Mouse (Mus musculus) hindbrain, embryonic 11.5 days (tissue): ENCODE results near the gene Ergic1. TPM values are rescaled to one million over a fixed set of nuclear protein-coding genes. Genes with fewer than 3 reads are reported as not detected.

Source experiments
- ATAC-seq: fragments of 200-750 bp; cut with Nextera tagmentation; 2 replicates; pipeline ENCODE4 v1.8.0; 2017; ENCODE audit warnings: mild to moderate bottlenecking, moderate TSS enrichment, moderate library complexity; ENCODE audit not compliant: low FRiP score
- DNase-seq: peaks from one replicate; pipeline ENCODE4 v3.0.0-alpha.2; 2015; ENCODE audit warnings: low spot score
- H3K27ac ChIP-seq: fragments of 300-500 bp; sonication (generic); 2 replicates; pipeline ENCODE4 v1.5.1; 2014; ENCODE audit warnings: mild to moderate bottlenecking, low read depth, low read length
- H3K27me3 ChIP-seq: fragments of 300-500 bp; sonication (generic); 2 replicates; pipeline ENCODE4 v1.6.1; 2014; ENCODE audit warnings: mild to moderate bottlenecking, low read length, moderate library complexity, mixed read lengths; ENCODE audit not compliant: control insufficient read depth, insufficient read depth
- H3K36me3 ChIP-seq: fragments of 300-500 bp; sonication (generic); 2 replicates; pipeline ENCODE4 v1.6.1; 2014; ENCODE audit warnings: mild to moderate bottlenecking, low read length, moderate library complexity, mixed read lengths; ENCODE audit not compliant: control insufficient read depth, insufficient read depth
- H3K4me1 ChIP-seq: fragments of 300-500 bp; sonication (generic); replicated peaks from 2 replicates; pipeline ENCODE4 v1.6.1; 2014; ENCODE audit warnings: low read length, mixed read lengths; ENCODE audit not compliant: control insufficient read depth, insufficient read depth
- H3K4me2 ChIP-seq: fragments of 300-500 bp; sonication (generic); replicated peaks from 2 replicates; pipeline ENCODE4 v1.6.1; 2014; ENCODE audit warnings: mild to moderate bottlenecking, low read depth, low read length
- H3K4me3 ChIP-seq: fragments of 300-500 bp; sonication (generic); 2 replicates; pipeline ENCODE4 v1.5.1; 2014; ENCODE audit warnings: low read depth, low read length
- H3K9ac ChIP-seq: fragments of 300-500 bp; sonication (generic); 2 replicates; pipeline ENCODE4 v1.6.1; 2014; ENCODE audit warnings: low read depth, low read length
- H3K9me3 ChIP-seq: fragments of 300-500 bp; sonication (generic); 2 replicates; pipeline ENCODE4 v1.6.1; 2016; ENCODE audit warnings: low read length; ENCODE audit not compliant: control insufficient read depth
- WGBS: fragments of 180-500 bp; shearing (Covaris S2); extraction: QIAGEN DNeasy Blood & Tissue Kit; methylation state at CpG from one replicate; pipeline ENCODE4 v1.1.7; 2014; 5-methylcytosine and 5-hydroxymethylcytosine counted together
- polyA plus RNA-seq: library from polyadenylated mRNA; unstranded; fragments of >200 nt; fragmentation: Nextera tagmentation; extraction: Ambion mirVana; gene quantifications from 2 replicates; pipeline ENCODE4 v1.2.1, GENCODE M21; 2014

Gene Ergic1
- polyA plus RNA-seq, 1 experiment from 2014 or later: 119 TPM

DNA sequence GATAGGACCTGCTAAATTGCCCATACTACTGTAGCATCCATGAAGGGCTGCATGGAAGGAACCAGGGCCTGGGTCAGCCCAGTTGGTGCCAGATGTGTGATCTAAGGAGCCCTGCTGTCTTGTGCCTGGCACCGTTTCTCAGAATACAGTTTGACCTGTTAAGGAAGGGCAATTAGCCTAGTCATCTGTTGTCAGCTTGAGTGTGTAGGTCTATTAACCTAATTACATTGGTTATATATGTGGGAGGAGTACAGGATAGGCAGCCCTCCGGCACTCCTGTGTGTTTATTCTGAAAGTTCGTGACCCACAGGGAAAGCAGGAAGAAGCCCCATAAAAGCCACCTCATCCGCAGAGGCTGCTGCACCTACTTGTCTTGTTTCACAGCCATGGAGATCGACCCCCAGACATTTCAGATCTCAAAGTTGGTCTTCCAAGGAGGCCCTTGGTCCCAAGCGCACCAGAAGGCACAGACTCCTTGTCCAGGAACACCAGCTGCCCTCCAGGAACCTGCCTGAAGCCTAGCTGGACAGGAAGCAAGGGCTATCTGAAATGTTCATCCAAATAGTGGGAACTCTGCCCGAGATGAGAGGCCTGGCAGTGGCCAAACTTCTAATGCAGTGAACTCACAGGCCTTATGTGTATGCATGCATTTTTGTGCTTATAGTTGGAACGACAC is 6.0 kb downstream of the Ergic1 start:
- peaks cover 6% of the 10 kb centered on the region for H3K4me1 ChIP-seq
- H3K4me2 ChIP-seq: no peak overlapping the region
- no peak for DNase-seq
- H3K9me3 ChIP-seq: no peaks in the 10 kb centered on the region
- H3K9ac ChIP-seq: no peak overlapping the region
- ATAC-seq: no peak
- 85% methylated on average over 8 of the region's 8 CpGs for WGBS
- H3K27ac ChIP-seq: no peak overlapping the region
- no peaks in the 10 kb centered on the region for H3K27me3 ChIP-seq
- H3K36me3 ChIP-seq: peaks cover 8% of the 10 kb centered on the region
- H3K4me3 ChIP-seq: no peak overlapping the region

DNA sequence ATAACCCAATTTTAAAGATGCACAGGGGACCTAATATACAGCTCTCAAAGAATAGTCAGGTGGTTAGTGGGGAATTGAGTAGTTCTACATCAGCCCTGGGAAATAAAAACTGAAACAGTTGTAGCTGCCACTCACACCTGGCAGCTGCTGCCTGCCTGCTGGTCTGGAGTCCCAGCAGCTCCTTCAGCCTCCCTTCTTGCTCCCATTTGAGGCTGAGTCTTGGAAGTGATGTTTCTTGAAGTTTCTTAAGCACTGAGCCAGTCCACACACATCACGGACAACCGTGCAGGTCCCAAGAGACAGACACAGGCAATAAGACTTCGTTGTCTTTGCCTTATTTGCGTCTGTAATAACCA is 6.5 kb downstream of the Ergic1 start:
- no peak for ATAC-seq
- Histone ChIP-seq H3K36me3 (peaks cover 8% of the 10 kb centered on the region), H3K9ac (no peak overlapping the region), H3K27me3 (no peaks in the 10 kb centered on the region), H3K4me1 (peaks cover 2% of the 10 kb centered on the region), H3K4me2 (no peak overlapping the region), H3K9me3 (no peaks in the 10 kb centered on the region), H3K4me3 (no peak overlapping the region), H3K27ac (no peak overlapping the region)
- DNase-seq: no peak
- 95% methylated on average over 4 of the region's 4 CpGs for WGBS

DNA sequence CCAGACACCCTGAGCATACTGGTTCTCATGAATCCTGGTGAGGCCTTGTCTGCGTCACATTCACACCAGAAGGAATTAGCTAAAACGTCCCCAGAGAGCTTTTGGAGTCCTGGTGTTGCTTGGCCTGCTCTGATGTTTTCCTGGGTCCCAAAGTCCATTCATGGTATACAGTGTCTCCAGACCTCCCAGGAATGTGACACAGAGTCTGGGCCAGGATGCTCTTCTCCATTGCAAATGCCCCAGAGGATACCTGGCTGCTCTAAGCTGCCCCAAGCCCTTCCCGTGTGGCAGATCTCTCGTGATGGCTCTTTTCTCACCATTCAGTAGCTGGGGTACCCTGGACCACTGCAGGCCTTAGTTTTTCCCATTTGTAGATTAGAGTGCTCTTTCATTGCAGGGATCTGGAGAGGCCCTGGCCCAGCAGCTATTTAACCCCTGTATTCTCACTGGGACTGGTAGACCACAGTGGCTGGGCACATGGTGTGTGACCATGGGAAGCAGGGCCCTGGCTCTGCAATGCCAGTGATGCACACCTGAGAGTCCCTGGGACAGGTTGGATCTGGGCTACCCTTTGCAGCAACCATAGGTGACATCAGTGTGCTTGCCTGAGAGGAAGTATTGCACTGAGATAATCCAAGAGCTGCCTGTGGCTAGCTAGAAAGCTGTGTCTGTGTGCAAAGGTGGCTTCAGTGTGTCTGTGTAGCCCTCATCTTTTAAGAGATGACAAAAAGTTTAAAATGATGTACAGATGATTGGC is 8.5 kb downstream of the Ergic1 start:
- no peak overlapping the region for H3K4me2 ChIP-seq
- no peaks in the 10 kb centered on the region for H3K9me3 ChIP-seq
- H3K4me1 ChIP-seq: peaks cover 2% of the 10 kb centered on the region; the same call in 1 of the 2 replicates
- ATAC-seq: no peak
- H3K9ac ChIP-seq: no peak overlapping the region
- no peak for DNase-seq
- no peak overlapping the region for H3K27ac ChIP-seq
- no peaks in the 10 kb centered on the region for H3K27me3 ChIP-seq
- 88% methylated on average over 4 of the region's 4 CpGs for WGBS
- H3K4me3 ChIP-seq: no peak overlapping the region
- H3K36me3 ChIP-seq: peaks cover 8% of the 10 kb centered on the region

DNA sequence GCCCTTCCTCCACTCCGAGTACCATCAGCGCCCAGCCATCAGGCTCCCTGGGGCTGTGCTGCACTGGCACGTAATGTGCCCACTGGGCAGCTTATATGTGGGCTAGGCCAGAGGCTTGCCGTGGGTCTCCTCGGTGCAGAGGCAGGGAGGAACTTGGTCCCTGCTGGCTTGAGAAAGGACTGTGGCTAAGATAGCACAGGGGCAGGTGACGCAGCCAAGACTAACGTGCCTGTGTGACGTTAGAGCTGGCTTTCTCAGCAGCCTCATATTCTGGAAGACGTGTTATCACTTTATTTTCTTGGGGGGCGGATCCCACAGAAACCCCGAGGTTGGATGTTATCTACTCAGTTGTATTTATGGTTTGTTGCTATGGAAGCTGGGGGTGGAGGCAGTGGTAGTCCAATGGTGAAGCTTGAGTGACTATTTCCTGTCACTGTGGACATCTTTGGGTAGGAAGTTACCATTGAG is 9.4 kb downstream of the Ergic1 start:
- no peak overlapping the region for H3K4me3 ChIP-seq
- no peaks in the 10 kb centered on the region for H3K27me3 ChIP-seq
- no peaks in the 10 kb centered on the region for H3K9me3 ChIP-seq
- H3K9ac ChIP-seq: no peak overlapping the region
- no peak overlapping the region for H3K27ac ChIP-seq
- peaks cover 2% of the 10 kb centered on the region; the same call in 1 of the 2 replicates for H3K4me1 ChIP-seq
- no peak for DNase-seq
- WGBS: 95% methylated on average over 11 of the region's 11 CpGs
- no peak for ATAC-seq
- H3K36me3 ChIP-seq: peaks cover 6% of the 10 kb centered on the region
- no peak overlapping the region for H3K4me2 ChIP-seq

DNA sequence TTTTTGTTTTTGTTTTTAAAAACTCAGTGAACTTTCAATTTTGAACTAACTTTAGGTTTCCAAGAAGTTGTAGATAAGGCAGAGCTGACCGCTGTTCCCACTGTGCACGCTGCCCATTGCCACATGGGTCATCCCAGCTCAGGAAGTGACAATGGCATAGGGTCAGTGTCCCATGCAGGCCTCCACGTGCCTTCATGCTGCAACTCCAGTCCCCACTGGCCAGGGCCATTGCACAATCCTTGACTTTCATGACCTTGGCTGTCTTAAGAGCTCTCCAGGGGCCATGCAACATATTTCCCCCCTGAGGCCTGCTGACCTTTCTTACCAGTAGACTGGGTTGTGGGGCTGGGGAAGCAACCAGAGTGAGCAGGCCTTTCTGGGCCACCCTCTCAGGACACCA is 10.1 kb downstream of the Ergic1 start:
- ATAC-seq: no peak
- H3K27ac ChIP-seq: no peak overlapping the region
- no peak overlapping the region for H3K9ac ChIP-seq
- no peaks in the 10 kb centered on the region for H3K9me3 ChIP-seq
- no peaks in the 10 kb centered on the region for H3K27me3 ChIP-seq
- peaks cover 2% of the 10 kb centered on the region; the same call in 1 of the 2 replicates for H3K4me1 ChIP-seq
- no peak overlapping the region for H3K4me3 ChIP-seq
- WGBS: 80% methylated on average over 3 of the region's 3 CpGs
- peaks cover 6% of the 10 kb centered on the region for H3K36me3 ChIP-seq
- H3K4me2 ChIP-seq: no peak overlapping the region
- DNase-seq: no peak

DNA sequence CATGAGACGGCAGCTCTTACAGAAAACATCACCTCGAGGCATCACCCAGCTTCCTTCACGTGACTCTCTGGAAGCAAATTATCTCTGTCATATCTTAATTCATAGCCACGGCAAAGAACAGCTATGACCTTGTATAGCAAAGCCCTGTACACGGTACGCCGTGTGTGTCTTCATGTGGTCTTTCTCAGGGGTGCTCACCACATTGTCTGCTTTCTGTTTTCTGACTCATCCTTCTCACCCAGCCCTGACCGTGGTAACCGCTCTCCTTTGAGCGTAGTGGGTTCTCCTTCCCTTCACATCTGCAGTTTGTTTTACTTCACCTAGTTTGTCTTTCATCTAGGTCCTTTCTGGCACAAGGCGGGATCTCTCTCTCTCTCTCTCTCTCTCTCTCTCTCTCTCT is 11.0 kb downstream of the Ergic1 start:
- no peak overlapping the region for H3K9ac ChIP-seq
- H3K27ac ChIP-seq: no peak overlapping the region
- H3K4me1 ChIP-seq: peaks cover 2% of the 10 kb centered on the region; the same call in 1 of the 2 replicates
- DNase-seq: no peak
- H3K27me3 ChIP-seq: no peaks in the 10 kb centered on the region
- H3K4me3 ChIP-seq: no peak overlapping the region
- WGBS: 97% methylated on average over 11 of the region's 11 CpGs
- no peak overlapping the region for H3K4me2 ChIP-seq
- H3K9me3 ChIP-seq: no peaks in the 10 kb centered on the region
- peaks cover 6% of the 10 kb centered on the region for H3K36me3 ChIP-seq
- no peak for ATAC-seq

DNA sequence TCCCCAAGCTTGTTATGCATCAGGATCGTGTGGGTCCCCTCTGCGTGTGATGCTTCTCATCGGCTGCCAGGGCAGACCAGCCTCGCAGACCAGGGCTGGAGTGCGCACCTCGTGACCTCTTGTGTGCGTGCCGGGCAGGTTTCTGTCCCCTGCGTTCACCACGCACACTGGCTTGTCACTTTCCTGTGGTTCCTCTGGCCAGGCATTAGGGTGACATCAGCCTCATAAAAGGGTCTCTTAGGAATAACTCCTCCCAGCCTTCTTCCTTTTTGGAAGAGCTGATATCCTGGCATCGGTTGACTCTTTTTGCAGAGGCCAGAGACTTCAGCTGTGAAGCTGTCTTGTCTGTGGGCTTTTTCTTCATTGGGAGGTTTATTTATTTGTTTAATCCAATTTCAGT is 12.8 kb downstream of the Ergic1 start:
- Histone ChIP-seq H3K4me1 (peaks cover 2% of the 10 kb centered on the region; the same call in 1 of the 2 replicates), H3K27ac (no peak overlapping the region), H3K36me3 (no peaks in the 10 kb centered on the region; the same call in 1 of the 2 replicates), H3K27me3 (no peaks in the 10 kb centered on the region), H3K9me3 (no peaks in the 10 kb centered on the region), H3K4me3 (no peak overlapping the region), H3K4me2 (no peak overlapping the region), H3K9ac (no peak overlapping the region)
- ATAC-seq (no peak), DNase-seq (no peak)
- WGBS: 93% methylated on average over 11 of the region's 11 CpGs

DNA sequence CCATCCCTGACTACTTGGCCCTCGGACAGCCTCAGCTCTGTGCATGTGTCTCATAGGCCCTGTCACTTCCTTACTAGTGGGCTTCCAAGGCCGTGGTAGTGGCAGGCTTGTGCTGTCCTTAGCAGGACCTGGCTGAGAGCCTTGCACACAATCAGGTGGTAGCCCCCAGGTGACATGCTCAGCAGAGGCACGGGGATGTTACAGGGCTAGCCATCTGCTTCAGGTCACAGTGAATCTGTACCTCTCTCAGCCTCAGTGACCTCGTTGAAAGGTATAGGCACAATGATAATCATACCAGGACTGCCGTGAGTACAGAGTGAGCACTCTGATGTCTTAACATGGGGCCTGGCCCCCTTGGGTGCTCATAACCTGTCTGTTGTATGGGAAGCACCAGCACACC is 13.4 kb downstream of the Ergic1 start:
- DNase-seq: no peak
- H3K4me3 ChIP-seq: no peak overlapping the region
- peaks cover 2% of the 10 kb centered on the region; the same call in 1 of the 2 replicates for H3K4me1 ChIP-seq
- H3K9me3 ChIP-seq: no peaks in the 10 kb centered on the region
- WGBS: 90% methylated on average over 5 of the region's 5 CpGs
- H3K27ac ChIP-seq: no peak overlapping the region
- H3K27me3 ChIP-seq: no peaks in the 10 kb centered on the region
- no peak for ATAC-seq
- no peak overlapping the region for H3K9ac ChIP-seq
- H3K4me2 ChIP-seq: no peak overlapping the region
- H3K36me3 ChIP-seq: no peaks in the 10 kb centered on the region; the same call in 1 of the 2 replicates
